Mouse (Mus musculus) urinary bladder, postnatal 14 days (tissue): ENCODE data around the gene Ppp4r3a.
"Not testable (repeated sequence)": the region's sequence is repeated elsewhere in the genome, so short reads cannot be mapped to it uniquely, and the experiment has no call there.

Experiments used
- DNase-seq: peaks from one replicate; pipeline ENCODE4 v3.0.0; 2021; ENCODE audit warnings: low spot score

The Ppp4r3a gene

GRCm38 (mm10) chr12:101083076-101083838, at the start of gene Ppp4r3a:
Gene Ppp4r3a, minus strand, starts transcription at chr12:101083702.
- DNase-seq, result peak; percentile 97

GRCm38 (mm10) chr12:101123013-101123412, 39.5 kb upstream of the Ppp4r3a start:
- DNase-seq, result no peak

GRCm38 (mm10) chr12:101122066-101122465, 38.6 kb upstream of the Ppp4r3a start:
- DNase-seq, result not testable (repeated sequence)

GRCm38 (mm10) chr12:101109794-101110585, 26.5 kb upstream of the Ppp4r3a start:
- DNase-seq, result not testable (repeated sequence)

- no peak for DNase-seq
These were observed 24.2 kb upstream of the Ppp4r3a start for GRCm38 (mm10) chr12:101107722-101108121.

GRCm38 (mm10) chr12:101105571-101105970, 22.1 kb upstream of the Ppp4r3a start:
- no peak for DNase-seq

GRCm38 (mm10) chr12:101102648-101103047, 19.1 kb upstream of the Ppp4r3a start:
- DNase-seq, result peak; percentile 17

GRCm38 (mm10) chr12:101093678-101094077, 10.2 kb upstream of the Ppp4r3a start:
- not testable (repeated sequence) for DNase-seq

- no peak for DNase-seq
These were observed 6.5 kb upstream of the Ppp4r3a start for GRCm38 (mm10) chr12:101089955-101090354.

- DNase-seq, result no peak
These were observed 3.9 kb upstream of the Ppp4r3a start for GRCm38 (mm10) chr12:101087406-101087805.

GRCm38 (mm10) chr12:101084881-101085666, 1.6 kb upstream of the Ppp4r3a start:
- DNase-seq, result no peak

GRCm38 (mm10) chr12:101084237-101084636, 735 bp upstream of the Ppp4r3a start:
- no peak for DNase-seq

- DNase-seq, result no peak
These were observed 315 bp upstream of the Ppp4r3a start for GRCm38 (mm10) chr12:101083839-101084195.

- peak; percentile 20 for DNase-seq
These were observed 1.0 kb downstream of the Ppp4r3a start for GRCm38 (mm10) chr12:101082296-101083075.

GRCm38 (mm10) chr12:101077955-101078354, 5.5 kb downstream of the Ppp4r3a start:
- DNase-seq, result no peak

- no peak for DNase-seq
These were observed 8.1 kb downstream of the Ppp4r3a start for GRCm38 (mm10) chr12:101075433-101075832.

GRCm38 (mm10) chr12:101074821-101075429, 8.6 kb downstream of the Ppp4r3a start:
- no peak for DNase-seq

- DNase-seq, result no peak
These were observed 13.7 kb downstream of the Ppp4r3a start for GRCm38 (mm10) chr12:101069813-101070212.

- no peak for DNase-seq
These were observed 17.2 kb downstream of the Ppp4r3a start for GRCm38 (mm10) chr12:101066329-101066728.

GRCm38 (mm10) chr12:101039956-101040355, 43.5 kb downstream of the Ppp4r3a start:
- DNase-seq, result no peak
